Mouse (Mus musculus): ENCODE measurements around the gene Tacr3. TPM values are rescaled to one million over a fixed set of nuclear protein-coding genes. Genes with fewer than 3 reads are reported as not detected.

Gene Tacr3
- polyA plus RNA-seq (2012; rRNA removed), result 0.03 TPM in 1 of 2 replicates, not detected in the other

GRCm38 (mm10) chr3:134828875-134829530 is at the start of gene Tacr3:
Gene Tacr3 (plus strand): TSS chr3:134829007.
- no peak within 1 kb of the TSS for H3K27ac ChIP-seq (ENCODE audit: insufficient read depth, low read depth, low read length)
- TF ChIP-seq CTCF (IDR thresholded peaks at IDR 0.05; ENCODE audit: extremely low read depth, insufficient read length, insufficient replicate concordance, low read depth, low read length) (no peak), POLR2A (IDR thresholded peaks at IDR 0.05; ENCODE audit: low read depth, low read length) (no peak)
- no peaks in the 10 kb centered on the region for H3K4me1 ChIP-seq (ENCODE audit: control insufficient read depth, insufficient read depth, insufficient read length, low read length)
- WGBS, result 6% methylated on average over 36 of the region's 36 CpGs
- H3K27me3 ChIP-seq (ENCODE audit: control insufficient read depth, insufficient read depth, low read length), result no peaks in the 10 kb centered on the region
- H3K4me3 ChIP-seq (ENCODE audit: low read depth, low read length), result no peak within 1 kb of the TSS; the same call in 1 of the 2 replicates
- no peaks in the 10 kb centered on the region for H3K36me3 ChIP-seq (ENCODE audit: control insufficient read depth, insufficient read depth, low read length)

DNA sequence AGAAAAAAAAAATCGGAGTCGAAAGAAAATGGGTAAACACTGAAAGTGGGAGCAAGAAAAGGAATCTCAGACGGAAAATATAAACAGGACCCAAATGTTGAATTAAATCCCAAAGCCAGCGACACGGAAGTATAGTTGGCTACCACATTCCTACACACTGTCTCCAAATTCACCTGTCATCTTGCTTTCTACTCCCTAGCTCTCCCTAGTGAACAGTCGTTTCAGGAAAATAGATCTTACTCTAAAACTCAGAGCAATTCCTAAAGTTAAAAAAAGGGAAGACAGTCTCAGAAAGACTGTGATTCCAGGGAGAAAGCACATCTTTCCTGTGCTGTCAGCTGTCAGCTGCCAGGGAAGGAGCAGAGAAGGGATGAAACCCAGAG is 324 bp upstream of the Tacr3 start:
- Histone ChIP-seq H3K27ac (ENCODE audit: insufficient read depth, low read depth, low read length) (no peak overlapping the region), H3K4me1 (ENCODE audit: control insufficient read depth, insufficient read depth, insufficient read length, low read length) (no peaks in the 10 kb centered on the region), H3K4me3 (ENCODE audit: low read depth, low read length) (no peak overlapping the region), H3K36me3 (ENCODE audit: control insufficient read depth, insufficient read depth, low read length) (no peaks in the 10 kb centered on the region), H3K27me3 (ENCODE audit: control insufficient read depth, insufficient read depth, low read length) (no peaks in the 10 kb centered on the region)
- 45% methylated on average over 6 of the region's 6 CpGs for WGBS
- no peak for TF ChIP-seq POLR2A (IDR thresholded peaks at IDR 0.05; ENCODE audit: low read depth, low read length)
- TF ChIP-seq CTCF (IDR thresholded peaks at IDR 0.05; ENCODE audit: extremely low read depth, insufficient read length, insufficient replicate concordance, low read depth, low read length), result no peak

GRCm38 (mm10) chr3:134829531-134829921 is 719 bp downstream of the Tacr3 start:
- no peak for TF ChIP-seq POLR2A (IDR thresholded peaks at IDR 0.05; ENCODE audit: low read depth, low read length)
- no peak for TF ChIP-seq CTCF (IDR thresholded peaks at IDR 0.05; ENCODE audit: extremely low read depth, insufficient read length, insufficient replicate concordance, low read depth, low read length)
- Histone ChIP-seq H3K36me3 (ENCODE audit: control insufficient read depth, insufficient read depth, low read length) (no peaks in the 10 kb centered on the region), H3K27me3 (ENCODE audit: control insufficient read depth, insufficient read depth, low read length) (no peaks in the 10 kb centered on the region), H3K4me3 (ENCODE audit: low read depth, low read length) (no peak overlapping the region), H3K27ac (ENCODE audit: insufficient read depth, low read depth, low read length) (no peak overlapping the region), H3K4me1 (ENCODE audit: control insufficient read depth, insufficient read depth, insufficient read length, low read length) (no peaks in the 10 kb centered on the region)
- WGBS, result 8% methylated on average over 13 of the region's 13 CpGs

DNA sequence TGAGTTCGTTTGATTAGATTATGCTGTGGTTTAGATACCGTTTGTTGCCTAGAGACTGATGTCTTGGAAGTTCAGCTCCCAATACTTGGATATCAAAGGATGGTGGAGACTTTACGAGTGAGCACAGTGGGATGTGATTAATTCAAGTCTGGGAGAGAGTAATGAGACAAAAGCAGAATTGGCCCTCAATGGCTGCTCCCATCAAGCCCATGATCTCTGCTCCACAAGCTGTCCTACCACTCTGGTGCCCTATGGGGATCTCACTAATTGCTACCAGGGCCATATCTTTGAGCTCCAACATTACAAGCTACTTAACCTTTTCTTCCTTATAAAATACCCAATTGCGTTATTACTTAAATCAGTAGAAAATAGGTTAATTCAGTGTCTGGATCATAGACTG is 22.5 kb downstream of the Tacr3 start:
- Histone ChIP-seq H3K27ac (ENCODE audit: insufficient read depth, low read depth, low read length) (no peak overlapping the region), H3K36me3 (ENCODE audit: control insufficient read depth, insufficient read depth, low read length) (no peaks in the 10 kb centered on the region), H3K4me1 (ENCODE audit: control insufficient read depth, insufficient read depth, insufficient read length, low read length) (no peaks in the 10 kb centered on the region), H3K4me3 (ENCODE audit: low read depth, low read length) (no peak overlapping the region), H3K27me3 (ENCODE audit: control insufficient read depth, insufficient read depth, low read length) (no peaks in the 10 kb centered on the region)
- 48% methylated on average over 4 of the region's 4 CpGs for WGBS
- no peak for TF ChIP-seq CTCF (IDR thresholded peaks at IDR 0.05; ENCODE audit: extremely low read depth, insufficient read length, insufficient replicate concordance, low read depth, low read length)
- no peak for TF ChIP-seq POLR2A (IDR thresholded peaks at IDR 0.05; ENCODE audit: low read depth, low read length)

- Histone ChIP-seq H3K27ac (ENCODE audit: insufficient read depth, low read depth, low read length) (no peak overlapping the region), H3K27me3 (ENCODE audit: control insufficient read depth, insufficient read depth, low read length) (no peaks in the 10 kb centered on the region), H3K4me3 (ENCODE audit: low read depth, low read length) (no peak overlapping the region), H3K36me3 (ENCODE audit: control insufficient read depth, insufficient read depth, low read length) (no peaks in the 10 kb centered on the region), H3K4me1 (ENCODE audit: control insufficient read depth, insufficient read depth, insufficient read length, low read length) (no peaks in the 10 kb centered on the region)
- TF ChIP-seq CTCF (IDR thresholded peaks at IDR 0.05; ENCODE audit: extremely low read depth, insufficient read length, insufficient replicate concordance, low read depth, low read length) (no peak), POLR2A (IDR thresholded peaks at IDR 0.05; ENCODE audit: low read depth, low read length) (no peak)
- 86% methylated on average over 1 of the region's 1 CpGs for WGBS
These were observed 48.9 kb downstream of the Tacr3 start for GRCm38 (mm10) chr3:134877701-134878100.

GRCm38 (mm10) chr3:134895831-134896230 is 67.0 kb downstream of the Tacr3 start:
- H3K4me3 ChIP-seq (ENCODE audit: low read depth, low read length), result no peak overlapping the region
- TF ChIP-seq POLR2A (IDR thresholded peaks at IDR 0.05; ENCODE audit: low read depth, low read length) (no peak), CTCF (IDR thresholded peaks at IDR 0.05; ENCODE audit: extremely low read depth, insufficient read length, insufficient replicate concordance, low read depth, low read length) (no peak)
- WGBS, result 63% methylated on average over 2 of the region's 2 CpGs
- H3K36me3 ChIP-seq (ENCODE audit: control insufficient read depth, insufficient read depth, low read length), result no peaks in the 10 kb centered on the region
- no peak overlapping the region for H3K27ac ChIP-seq (ENCODE audit: insufficient read depth, low read depth, low read length)
- no peaks in the 10 kb centered on the region for H3K27me3 ChIP-seq (ENCODE audit: control insufficient read depth, insufficient read depth, low read length)
- no peaks in the 10 kb centered on the region for H3K4me1 ChIP-seq (ENCODE audit: control insufficient read depth, insufficient read depth, insufficient read length, low read length)

DNA sequence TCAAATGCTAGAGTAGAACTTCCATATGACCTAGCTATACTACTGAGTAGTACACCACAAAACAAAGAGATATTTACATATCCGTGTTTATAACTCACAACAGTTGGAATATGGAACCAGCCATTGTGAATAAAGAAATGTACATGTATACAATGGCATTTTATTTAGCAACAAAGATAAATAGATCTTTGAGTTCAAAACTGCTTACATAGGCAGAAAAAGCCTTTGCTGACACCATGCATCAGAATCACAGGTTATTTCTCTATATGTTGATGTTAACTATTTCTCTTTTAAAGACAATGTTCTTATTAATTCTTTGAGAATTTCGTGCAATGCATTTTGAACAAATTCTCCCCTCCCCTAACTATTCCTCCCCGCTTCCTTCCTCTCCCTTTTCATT is 80.1 kb downstream of the Tacr3 start:
- no peak overlapping the region for H3K27ac ChIP-seq (ENCODE audit: insufficient read depth, low read depth, low read length)
- WGBS, result 79% methylated on average over 3 of the region's 3 CpGs
- no peaks in the 10 kb centered on the region for H3K27me3 ChIP-seq (ENCODE audit: control insufficient read depth, insufficient read depth, low read length)
- no peaks in the 10 kb centered on the region for H3K36me3 ChIP-seq (ENCODE audit: control insufficient read depth, insufficient read depth, low read length)
- H3K4me3 ChIP-seq (ENCODE audit: low read depth, low read length), result no peak overlapping the region
- no peak for TF ChIP-seq POLR2A (IDR thresholded peaks at IDR 0.05; ENCODE audit: low read depth, low read length)
- TF ChIP-seq CTCF (IDR thresholded peaks at IDR 0.05; ENCODE audit: extremely low read depth, insufficient read length, insufficient replicate concordance, low read depth, low read length), result no peak
- H3K4me1 ChIP-seq (ENCODE audit: control insufficient read depth, insufficient read depth, insufficient read length, low read length), result no peaks in the 10 kb centered on the region

Data from small intestine, adult 2 months (tissue).